Mouse (Mus musculus): ENCODE measurements around the gene Myh11. TPM values are rescaled to one million over a fixed set of nuclear protein-coding genes. Genes with fewer than 3 reads are reported as not detected.
A peak's percentile ranks its signal among the peaks of the same experiment; 100 is the strongest.

The Myh11 gene
- polyA plus RNA-seq, 1 experiment from 2014 or later, result 0.25 TPM

DNA sequence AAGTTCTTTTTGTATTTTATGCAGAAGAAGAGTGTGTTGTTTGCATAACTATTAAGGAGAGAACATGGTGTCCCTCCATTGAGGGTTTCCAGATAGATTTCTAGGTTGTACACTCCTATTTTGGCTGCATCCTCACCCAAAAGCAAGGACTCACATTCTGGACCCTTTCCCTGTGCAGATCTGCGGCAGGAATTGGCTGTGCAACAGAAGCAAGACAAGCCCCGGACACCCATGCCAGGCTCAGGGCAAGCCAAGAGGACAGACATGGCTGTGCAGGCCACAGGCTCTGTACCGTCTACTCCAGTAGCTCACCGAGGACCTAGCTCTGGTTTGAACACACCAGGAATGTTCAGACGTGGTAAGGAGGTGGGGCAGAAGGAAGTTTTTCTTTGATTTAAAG lies 105.7 kb downstream of the Myh11 start:
- H3K4me2 ChIP-seq (replicated peaks), result no peak overlapping the region
- H3K4me3 ChIP-seq, result no peak overlapping the region
- ATAC-seq (replicated peaks), result no peak
- H3K27ac ChIP-seq (replicated peaks), result no peak overlapping the region
- no peaks in the 10 kb centered on the region for H3K27me3 ChIP-seq
- H3K36me3 ChIP-seq, result peaks cover 30% of the 10 kb centered on the region; the same call in 1 of the 2 replicates
- H3K9ac ChIP-seq (replicated peaks), result no peak overlapping the region
- no peaks in the 10 kb centered on the region for H3K9me3 ChIP-seq
- H3K4me1 ChIP-seq, result no peaks in the 10 kb centered on the region
- 96% methylated on average over 5 of the region's 5 CpGs for WGBS

- Histone ChIP-seq H3K27me3 (no peaks in the 10 kb centered on the region), H3K27ac (replicated peaks) (no peak overlapping the region), H3K4me2 (replicated peaks) (no peak overlapping the region), H3K36me3 (peaks cover 25% of the 10 kb centered on the region; the same call in 1 of the 2 replicates), H3K9me3 (no peaks in the 10 kb centered on the region), H3K4me1 (no peaks in the 10 kb centered on the region), H3K4me3 (no peak overlapping the region), H3K9ac (replicated peaks) (no peak overlapping the region)
- WGBS, result 63% methylated on average over 1 of the region's 1 CpGs
- no peak for ATAC-seq (replicated peaks)
These were observed 107.3 kb downstream of the Myh11 start for GRCm38 (mm10) chr16:14183856-14184255.

- Histone ChIP-seq H3K9me3 (no peaks in the 10 kb centered on the region), H3K27ac (replicated peaks) (no peak overlapping the region), H3K4me3 (no peak overlapping the region), H3K4me2 (replicated peaks) (no peak overlapping the region), H3K9ac (replicated peaks) (no peak overlapping the region), H3K36me3 (peaks cover 25% of the 10 kb centered on the region; the same call in 1 of the 2 replicates), H3K4me1 (no peaks in the 10 kb centered on the region), H3K27me3 (no peaks in the 10 kb centered on the region)
- no peak for ATAC-seq (replicated peaks)
- WGBS, result 94% methylated on average over 5 of the region's 5 CpGs
These were observed 108.8 kb downstream of the Myh11 start for GRCm38 (mm10) chr16:14182360-14182759.

DNA sequence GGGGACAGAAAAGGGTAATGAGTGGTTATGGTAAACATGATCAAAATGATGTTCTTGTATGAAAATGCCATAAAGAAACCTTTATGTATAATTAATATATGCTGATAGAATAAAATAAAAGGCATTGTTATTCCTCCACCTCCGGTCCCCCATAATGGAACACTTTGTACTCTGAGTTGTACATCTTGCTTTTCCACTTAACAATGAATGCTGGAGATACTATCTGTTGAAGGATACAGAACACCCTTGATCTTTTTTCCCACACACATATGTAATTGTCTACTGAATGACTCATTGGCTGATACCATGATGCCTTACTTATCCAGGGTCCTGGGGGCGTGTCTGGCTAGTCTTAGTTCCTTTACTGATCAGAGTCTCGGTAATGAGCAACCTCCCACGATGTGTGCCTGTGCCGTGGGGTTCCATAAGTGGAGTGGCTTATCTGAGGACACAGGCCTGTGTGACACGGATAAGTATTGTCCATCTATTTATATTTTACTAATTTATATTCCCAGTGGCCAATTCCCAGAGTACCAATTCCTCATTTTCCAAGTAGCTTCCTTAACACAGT lies 110.9 kb downstream of the Myh11 start:
- Histone ChIP-seq H3K9me3 (no peaks in the 10 kb centered on the region), H3K4me1 (no peaks in the 10 kb centered on the region), H3K27me3 (no peaks in the 10 kb centered on the region), H3K4me3 (no peak overlapping the region), H3K27ac (replicated peaks) (no peak overlapping the region), H3K4me2 (replicated peaks) (no peak overlapping the region), H3K9ac (replicated peaks) (no peak overlapping the region), H3K36me3 (peaks cover 29% of the 10 kb centered on the region)
- 85% methylated on average over 6 of the region's 6 CpGs for WGBS
- ATAC-seq (replicated peaks), result no peak

DNA sequence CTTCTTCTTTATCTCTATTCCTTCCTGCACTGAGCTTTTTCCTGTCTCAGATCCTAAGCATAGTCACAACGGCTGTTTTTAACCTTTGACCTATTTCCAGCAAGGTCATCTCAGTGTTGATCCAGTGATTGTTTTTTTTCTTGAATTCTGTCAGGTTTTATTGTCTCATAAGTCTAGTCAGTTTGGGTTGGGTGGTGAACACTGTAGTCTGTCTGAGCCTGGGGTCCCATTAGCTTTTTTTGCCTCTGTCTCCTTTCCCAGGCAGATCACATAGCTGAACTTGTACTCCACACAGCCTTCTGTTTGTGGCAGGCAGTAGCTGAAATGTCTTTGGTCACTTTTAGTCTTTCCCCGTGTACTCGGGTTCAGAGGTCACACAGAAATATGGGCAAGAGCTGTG lies 113.1 kb downstream of the Myh11 start:
- H3K4me1 ChIP-seq, result no peaks in the 10 kb centered on the region
- no peaks in the 10 kb centered on the region for H3K27me3 ChIP-seq
- 76% methylated on average over 3 of the region's 3 CpGs for WGBS
- H3K27ac ChIP-seq (replicated peaks), result no peak overlapping the region
- peaks cover 37% of the 10 kb centered on the region for H3K36me3 ChIP-seq
- no peak overlapping the region for H3K9ac ChIP-seq (replicated peaks)
- no peaks in the 10 kb centered on the region for H3K9me3 ChIP-seq
- no peak for ATAC-seq (replicated peaks)
- no peak overlapping the region for H3K4me2 ChIP-seq (replicated peaks)
- H3K4me3 ChIP-seq, result no peak overlapping the region

DNA sequence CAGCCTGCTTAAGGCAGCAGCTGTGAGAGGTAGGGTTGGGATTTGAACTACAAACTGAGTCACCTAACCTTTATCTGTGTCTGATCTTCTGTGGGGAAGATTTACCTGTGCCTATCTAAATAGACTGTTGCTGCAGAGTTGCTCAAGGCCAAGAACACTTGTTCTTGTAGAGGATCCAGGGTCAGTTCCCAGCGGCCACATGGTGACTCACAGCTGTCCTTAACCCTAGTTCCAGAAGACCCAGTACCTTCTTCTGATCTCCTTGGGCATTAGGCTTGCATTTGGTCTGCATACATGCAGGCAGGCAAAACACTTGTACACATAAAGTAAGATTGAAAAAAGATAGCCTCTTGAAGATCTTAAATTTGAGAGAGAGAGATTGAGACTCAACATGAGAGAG lies 121.5 kb downstream of the Myh11 start:
- H3K9me3 ChIP-seq, result no peaks in the 10 kb centered on the region
- no peak overlapping the region for H3K9ac ChIP-seq (replicated peaks)
- no peaks in the 10 kb centered on the region for H3K27me3 ChIP-seq
- peaks cover 5% of the 10 kb centered on the region; the same call in 1 of the 2 replicates for H3K4me1 ChIP-seq
- ATAC-seq (replicated peaks), result no peak
- peaks cover 36% of the 10 kb centered on the region for H3K36me3 ChIP-seq
- no peak overlapping the region for H3K4me2 ChIP-seq (replicated peaks)
- WGBS, result 91% methylated on average over 1 of the region's 1 CpGs
- no peak overlapping the region for H3K27ac ChIP-seq (replicated peaks)
- no peak overlapping the region for H3K4me3 ChIP-seq

- Histone ChIP-seq H3K9me3 (no peaks in the 10 kb centered on the region), H3K27ac (replicated peaks) (no peak overlapping the region), H3K4me2 (replicated peaks) (no peak overlapping the region), H3K4me3 (no peak overlapping the region), H3K9ac (replicated peaks) (no peak overlapping the region), H3K27me3 (no peaks in the 10 kb centered on the region), H3K36me3 (peaks cover 15% of the 10 kb centered on the region), H3K4me1 (peaks cover 23% of the 10 kb centered on the region)
- 93% methylated on average over 4 of the region's 4 CpGs for WGBS
- no peak for ATAC-seq (replicated peaks)
These were observed 124.7 kb downstream of the Myh11 start for GRCm38 (mm10) chr16:14166490-14166889.

GRCm38 (mm10) chr16:14163731-14164130 lies 127.4 kb downstream of the Myh11 start:
- Histone ChIP-seq H3K4me1 (peaks cover 26% of the 10 kb centered on the region), H3K27me3 (no peaks in the 10 kb centered on the region), H3K4me2 (replicated peaks) (peak overlapping the region; percentile 84), H3K4me3 (peak overlapping the region; percentile 62), H3K36me3 (no peaks in the 10 kb centered on the region), H3K27ac (replicated peaks) (no peak overlapping the region), H3K9me3 (no peaks in the 10 kb centered on the region), H3K9ac (replicated peaks) (peak overlapping the region; percentile 66)
- 1% methylated on average over 10 of the region's 10 CpGs for WGBS
- no peak for ATAC-seq (replicated peaks)

GRCm38 (mm10) chr16:14162988-14163416 lies 128.2 kb downstream of the Myh11 start, which contains the start of the genes Nde1 and Marf1:
Gene Nde1, plus strand, starts transcription at chr16:14163275.
Gene Marf1, minus strand, starts transcription at chr16:14163351.
- peak within 1 kb of the TSS; percentile 62 for H3K4me3 ChIP-seq
- under 1% methylated on average over 43 of the region's 43 CpGs for WGBS
- peak within 1 kb of the TSS; percentile 66 for H3K9ac ChIP-seq (replicated peaks)
- H3K36me3 ChIP-seq, result no peaks in the 10 kb centered on the region
- peak within 1 kb of the TSS; percentile 84 for H3K4me2 ChIP-seq (replicated peaks)
- peaks cover 33% of the 10 kb centered on the region for H3K4me1 ChIP-seq
- no peaks in the 10 kb centered on the region for H3K9me3 ChIP-seq
- peak; percentile 78 for ATAC-seq (replicated peaks)
- H3K27me3 ChIP-seq, result no peaks in the 10 kb centered on the region
- peak within 1 kb of the TSS; percentile 67 for H3K27ac ChIP-seq (replicated peaks)

GRCm38 (mm10) chr16:14160941-14161340 lies 130.2 kb downstream of the Myh11 start:
- H3K27ac ChIP-seq (replicated peaks), result no peak overlapping the region
- H3K9ac ChIP-seq (replicated peaks), result no peak overlapping the region
- H3K9me3 ChIP-seq, result no peaks in the 10 kb centered on the region
- H3K27me3 ChIP-seq, result no peaks in the 10 kb centered on the region
- no peak overlapping the region for H3K4me3 ChIP-seq
- 95% methylated on average over 1 of the region's 1 CpGs for WGBS
- no peaks in the 10 kb centered on the region for H3K36me3 ChIP-seq
- peaks cover 44% of the 10 kb centered on the region for H3K4me1 ChIP-seq
- no peak overlapping the region for H3K4me2 ChIP-seq (replicated peaks)
- ATAC-seq (replicated peaks), result no peak

- Histone ChIP-seq H3K9ac (replicated peaks) (peak overlapping the region; percentile 75), H3K4me3 (peak overlapping the region; percentile 77), H3K27me3 (no peaks in the 10 kb centered on the region), H3K36me3 (no peaks in the 10 kb centered on the region), H3K4me2 (replicated peaks) (peak overlapping the region; percentile 45), H3K4me1 (peaks cover 39% of the 10 kb centered on the region), H3K27ac (replicated peaks) (peak overlapping the region; percentile 96), H3K9me3 (no peaks in the 10 kb centered on the region)
- peak; percentile 24 for ATAC-seq (replicated peaks)
- 1% methylated on average over 10 of the region's 10 CpGs for WGBS
These were observed 131.4 kb downstream of the Myh11 start for GRCm38 (mm10) chr16:14159746-14160131.

- Histone ChIP-seq H3K4me1 (peaks cover 34% of the 10 kb centered on the region), H3K27me3 (no peaks in the 10 kb centered on the region), H3K27ac (replicated peaks) (peak overlapping the region; percentile 96), H3K36me3 (no peaks in the 10 kb centered on the region), H3K9me3 (no peaks in the 10 kb centered on the region), H3K4me2 (replicated peaks) (peak overlapping the region; percentile 75), H3K9ac (replicated peaks) (peak overlapping the region; percentile 75), H3K4me3 (peak overlapping the region; percentile 77)
- peak; percentile 94 for ATAC-seq (replicated peaks)
- 0% methylated on average over 58 of the region's 58 CpGs for WGBS
These were observed 132.0 kb downstream of the Myh11 start for GRCm38 (mm10) chr16:14158936-14159745.

Data from forebrain, embryonic 15.5 days (tissue).